Mouse (Mus musculus) cerebellum, adult 9-10 months (tissue): ENCODE data around the gene Anxa7.

ENCODE experiments used
- DNase-seq: peaks from one replicate; pipeline ENCODE4 v3.0.0; 2022

Anxa7 gene

GRCm38 (mm10) chr14:20431726-20432125 lies 48.2 kb downstream of the Anxa7 start:
- DNase-seq, result no peak

DNA sequence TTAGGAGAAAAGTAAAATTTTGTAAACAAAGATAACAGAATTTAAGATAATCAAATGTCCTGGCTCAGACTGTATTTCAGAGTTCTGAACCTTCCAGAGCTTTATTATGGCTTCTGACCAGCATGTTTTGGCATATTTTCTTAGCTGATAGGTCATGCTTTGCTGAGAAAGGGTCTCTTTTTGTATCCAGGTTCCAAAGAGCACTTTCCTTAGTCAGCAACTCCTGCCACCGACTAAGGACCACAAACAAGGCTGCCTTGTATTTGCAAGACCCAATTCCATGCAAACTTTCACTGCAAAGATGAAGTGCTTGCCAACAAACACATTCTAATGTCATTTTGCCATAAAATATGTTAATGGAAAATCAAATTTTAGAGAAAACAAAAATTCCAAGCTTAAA lies 50.1 kb downstream of the Anxa7 start:
- DNase-seq, result no peak

GRCm38 (mm10) chr14:20428593-20428992 lies 51.3 kb downstream of the Anxa7 start:
- no peak for DNase-seq

GRCm38 (mm10) chr14:20423046-20423445 lies 56.9 kb downstream of the Anxa7 start:
- no peak for DNase-seq

- no peak for DNase-seq
Observed at GRCm38 (mm10) chr14:20422257-20422656, 57.7 kb downstream of the Anxa7 start.
